In the genomic region with DNA sequence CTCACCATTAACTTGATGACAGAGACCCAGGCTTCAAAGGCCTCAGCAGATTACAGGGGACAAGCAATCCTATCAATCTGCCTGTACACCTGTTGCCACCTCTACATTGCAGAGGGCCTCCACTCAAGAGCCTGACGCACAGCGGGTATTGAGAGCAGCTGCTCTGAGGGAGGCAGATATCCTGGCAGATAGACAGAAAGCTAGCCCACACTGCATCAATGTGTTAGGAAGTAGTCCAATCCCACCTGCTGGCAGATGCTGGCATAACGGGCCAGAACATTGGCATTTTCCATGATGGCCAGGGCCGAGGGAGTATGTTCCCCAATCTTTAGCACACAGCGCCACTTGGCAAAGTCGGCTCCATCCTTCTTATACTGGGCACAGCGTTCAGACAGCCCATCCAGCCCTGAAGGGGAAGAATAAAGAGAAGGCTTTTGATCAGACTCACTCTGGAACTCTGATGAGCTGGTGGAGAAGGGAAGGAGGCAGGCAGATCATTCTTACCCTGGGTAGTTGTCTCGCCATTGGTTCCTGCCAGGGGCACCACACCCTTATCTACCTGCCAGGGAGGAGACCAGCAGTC, we compare ENCODE assay signal across 8 mouse cellular contexts. TPM values are rescaled to one million over a fixed set of nuclear protein-coding genes. Genes with fewer than 3 reads are reported as not detected.
DNase-seq lines count a peak whose midpoint lies in the region; ATAC-seq and TF ChIP-seq lines count a peak whose summit lies in the region.

No protein-coding gene starts in this region.

- TF ChIP-seq POLR2A in spleen, adult 2 months (IDR thresholded peaks at IDR 0.05; ENCODE audit: low read depth, low read length), result no peak

- ATAC-seq in forebrain, embryonic 12.5 days (ENCODE audit: low FRiP score), result no peak
- ATAC-seq in forebrain, embryonic 11.5 days (replicated peaks; ENCODE audit: low FRiP score), result no peak
- no peak for ATAC-seq in forebrain, embryonic 13.5 days
- ATAC-seq in neural tube, embryonic 13.5 days (ENCODE audit: low read depth), result no peak

- peak overlapping the region; percentile 79; the same call in 1 of the 2 replicates for H3K4me3 ChIP-seq in forebrain, embryonic 12.5 days (replicated peaks)
- H3K4me3 ChIP-seq in forebrain, embryonic 11.5 days (ENCODE audit: low read depth, low read length), result no peak overlapping the region
- no peak overlapping the region for H3K4me3 ChIP-seq in spleen, adult 2 months (ENCODE audit: extremely low read depth, insufficient read depth, insufficient read length)
- H3K4me3 ChIP-seq in forebrain, embryonic 13.5 days, result 0 out of 2 replicates have a peak overlapping the region, but pooled peaks have one; percentile 76
- no peak overlapping the region for H3K4me3 ChIP-seq in neural tube, embryonic 13.5 days

- DNase-seq in forebrain, embryonic 11.5 days (ENCODE audit: low spot score), result no peak
- no peak for DNase-seq in spleen, adult 2 months (ENCODE audit: low read depth in 1 of 2, low spot score in 2 of 2)
- DNase-seq in spleen, postnatal 36 days (ENCODE audit: low spot score in 2 of 2), result no peak
- peak; percentile 37 to 73 for DNase-seq in left cerebral cortex, postnatal 25 days (ENCODE audit: low spot score in 2 of 2)
- no peak for DNase-seq in adrenal gland, postnatal 25 days

- peak overlapping the region; percentile 78; the same call in 1 of the 2 replicates for H3K4me2 ChIP-seq in forebrain, embryonic 12.5 days
- H3K4me2 ChIP-seq in forebrain, embryonic 11.5 days (ENCODE audit: low read depth, low read length, severe bottlenecking), result no peak overlapping the region
- no peak overlapping the region for H3K4me2 ChIP-seq in forebrain, embryonic 13.5 days
- peak overlapping the region; percentile 87; the same call in 1 of the 2 replicates for H3K4me2 ChIP-seq in neural tube, embryonic 13.5 days

- H3K27ac ChIP-seq in forebrain, embryonic 12.5 days, result no peak overlapping the region
- H3K27ac ChIP-seq in forebrain, embryonic 11.5 days (ENCODE audit: low read depth, low read length), result no peak overlapping the region
- H3K27ac ChIP-seq in spleen, adult 2 months (ENCODE audit: insufficient read depth, low read length), result no peak overlapping the region
- H3K27ac ChIP-seq in forebrain, embryonic 13.5 days, result 0 out of 2 replicates have a peak overlapping the region, but pooled peaks have one; percentile 12
- H3K27ac ChIP-seq in neural tube, embryonic 13.5 days (replicated peaks), result no peak overlapping the region

- H3K9ac ChIP-seq in forebrain, embryonic 12.5 days, result 0 out of 2 replicates have a peak overlapping the region, but pooled peaks have one; percentile 89
- no peak overlapping the region; the same call in 1 of the 2 replicates for H3K9ac ChIP-seq in forebrain, embryonic 11.5 days (ENCODE audit: low read length)
- peak overlapping the region; percentile 2; the same call in 1 of the 2 replicates for H3K9ac ChIP-seq in forebrain, embryonic 13.5 days
- peak overlapping the region; percentile 93 for H3K9ac ChIP-seq in neural tube, embryonic 13.5 days

- H3K9me3 ChIP-seq in forebrain, embryonic 12.5 days, result no peaks in the 10 kb centered on the region
- no peaks in the 10 kb centered on the region for H3K9me3 ChIP-seq in forebrain, embryonic 11.5 days (ENCODE audit: control insufficient read depth, low read length)
- H3K9me3 ChIP-seq in forebrain, embryonic 13.5 days (replicated peaks), result no peaks in the 10 kb centered on the region
- H3K9me3 ChIP-seq in neural tube, embryonic 13.5 days, result no peaks in the 10 kb centered on the region

- peaks cover 40% of the 10 kb centered on the region for H3K36me3 ChIP-seq in forebrain, embryonic 12.5 days (replicated peaks)
- H3K36me3 ChIP-seq in forebrain, embryonic 11.5 days (ENCODE audit: control insufficient read depth, insufficient read depth, low read length), result peaks cover 8% of the 10 kb centered on the region; the same call in 1 of the 2 replicates
- H3K36me3 ChIP-seq in spleen, adult 2 months (ENCODE audit: control insufficient read depth, insufficient read depth, low read length), result peaks cover 16% of the 10 kb centered on the region
- H3K36me3 ChIP-seq in forebrain, embryonic 13.5 days (ENCODE audit: poor library complexity, severe bottlenecking), result peaks cover 35% of the 10 kb centered on the region
- peaks cover 32% of the 10 kb centered on the region for H3K36me3 ChIP-seq in neural tube, embryonic 13.5 days

- WGBS in forebrain, embryonic 12.5 days, result 70% methylated on average over 8 of the region's 8 CpGs
- WGBS in forebrain, embryonic 11.5 days, result 81% methylated on average over 8 of the region's 8 CpGs
- WGBS in spleen, adult 2 months, result 84% methylated on average over 8 of the region's 8 CpGs
- WGBS in forebrain, embryonic 13.5 days, result 70% methylated on average over 8 of the region's 8 CpGs
- WGBS in neural tube, embryonic 13.5 days, result 69% methylated on average over 8 of the region's 8 CpGs

- H3K4me1 ChIP-seq in forebrain, embryonic 12.5 days, result peaks cover 50% of the 10 kb centered on the region
- peaks cover 30% of the 10 kb centered on the region for H3K4me1 ChIP-seq in forebrain, embryonic 11.5 days (replicated peaks; ENCODE audit: control insufficient read depth, insufficient read depth, low read length)
- peaks cover 9% of the 10 kb centered on the region; the same call in 1 of the 2 replicates for H3K4me1 ChIP-seq in spleen, adult 2 months (ENCODE audit: control insufficient read depth, insufficient read depth, insufficient read length)
- peaks cover 50% of the 10 kb centered on the region for H3K4me1 ChIP-seq in forebrain, embryonic 13.5 days
- H3K4me1 ChIP-seq in neural tube, embryonic 13.5 days (replicated peaks), result peaks cover 54% of the 10 kb centered on the region

- H3K27me3 ChIP-seq in forebrain, embryonic 12.5 days, result no peaks in the 10 kb centered on the region
- H3K27me3 ChIP-seq in forebrain, embryonic 11.5 days (ENCODE audit: control insufficient read depth, insufficient read depth, low read length), result no peaks in the 10 kb centered on the region
- H3K27me3 ChIP-seq in spleen, adult 2 months (ENCODE audit: control insufficient read depth, insufficient read depth, low read length), result no peaks in the 10 kb centered on the region
- H3K27me3 ChIP-seq in forebrain, embryonic 13.5 days, result no peaks in the 10 kb centered on the region
- no peaks in the 10 kb centered on the region for H3K27me3 ChIP-seq in neural tube, embryonic 13.5 days

- TF ChIP-seq CTCF in spleen, adult 2 months (IDR thresholded peaks at IDR 0.05; ENCODE audit: extremely low read depth, insufficient read depth, insufficient read length, insufficient replicate concordance), result peak; percentile 1; the same call in 1 of the 2 replicates

- intact Hi-C loops in left cerebral cortex, postnatal 25 days (cut with DNase I), result loop anchor here (5.0 kb wide), 1 partner anchor 294 kb away; the partner anchor contains the start of gene Atxn2l

RNA-seq across cellular contexts. Expression of gene Fam57b, which starts 1.0 kb away (rescaled TPM):
- 16.2 and 17.6 TPM in 2 replicates for polyA plus RNA-seq in forebrain, embryonic 12.5 days (2016; fragmentation: Nextera tagmentation; extraction: Ambion mirVana)
- polyA plus RNA-seq in forebrain, embryonic 11.5 days (2014; fragmentation: Nextera tagmentation; extraction: Ambion mirVana), result 10.2 and 10.6 TPM in 2 replicates
- polyA plus RNA-seq in spleen, adult 2 months (2012; rRNA removed), result 0.30 and 0.62 TPM in 2 replicates
- 27.0 and 30.0 TPM in 2 replicates for polyA plus RNA-seq in forebrain, embryonic 13.5 days (2015; fragmentation: Nextera tagmentation; extraction: Ambion mirVana)
- 10 to 100 TPM; 84.6 to 91.9 TPM for total RNA-seq in left cerebral cortex, postnatal 25 days (2021)
- polyA plus RNA-seq in neural tube, embryonic 13.5 days (2015; fragmentation: Nextera tagmentation; extraction: Ambion mirVana), result 36.8 and 40.6 TPM in 2 replicates
- total RNA-seq in adrenal gland, postnatal 25 days (2021), result 17.2 and 17.3 TPM in 2 replicates

RNA-seq across cellular contexts. Expression of gene Ppp4c, which starts 4.1 kb away (rescaled TPM):
- 310 and 320 TPM in 2 replicates for polyA plus RNA-seq in forebrain, embryonic 12.5 days (2016; fragmentation: Nextera tagmentation; extraction: Ambion mirVana)
- polyA plus RNA-seq in forebrain, embryonic 11.5 days (2014; fragmentation: Nextera tagmentation; extraction: Ambion mirVana), result 348 and 392 TPM in 2 replicates
- polyA plus RNA-seq in spleen, adult 2 months (2012; rRNA removed), result 175 and 184 TPM in 2 replicates
- polyA plus RNA-seq in forebrain, embryonic 13.5 days (2015; fragmentation: Nextera tagmentation; extraction: Ambion mirVana), result 246 and 258 TPM in 2 replicates
- total RNA-seq in left cerebral cortex, postnatal 25 days (2021), result 10 to 100 TPM; 48.1 to 51.3 TPM
- 216 and 230 TPM in 2 replicates for polyA plus RNA-seq in neural tube, embryonic 13.5 days (2015; fragmentation: Nextera tagmentation; extraction: Ambion mirVana)
- total RNA-seq in adrenal gland, postnatal 25 days (2021), result 91.5 and 101 TPM in 2 replicates

RNA-seq across cellular contexts. Expression of gene Tbx6, which starts 15.2 kb away (rescaled TPM):
- polyA plus RNA-seq in forebrain, embryonic 12.5 days (2016; fragmentation: Nextera tagmentation; extraction: Ambion mirVana), result 0.33 and 0.56 TPM in 2 replicates
- 0.28 and 0.61 TPM in 2 replicates for polyA plus RNA-seq in forebrain, embryonic 11.5 days (2014; fragmentation: Nextera tagmentation; extraction: Ambion mirVana)
- polyA plus RNA-seq in spleen, adult 2 months (2012; rRNA removed), result 16.6 and 17.9 TPM in 2 replicates
- polyA plus RNA-seq in forebrain, embryonic 13.5 days (2015; fragmentation: Nextera tagmentation; extraction: Ambion mirVana), result 0.43 and 0.55 TPM in 2 replicates
- total RNA-seq in left cerebral cortex, postnatal 25 days (2021), result under 1 TPM in 1 of 2 experiments, not detected in 1; 0.87 TPM
- polyA plus RNA-seq in neural tube, embryonic 13.5 days (2015; fragmentation: Nextera tagmentation; extraction: Ambion mirVana), result 0.25 and 0.66 TPM in 2 replicates
- total RNA-seq in adrenal gland, postnatal 25 days (2021), result 0.67 and 1.6 TPM in 2 replicates

RNA-seq across cellular contexts. Expression of gene Ypel3, which starts 19.7 kb away (rescaled TPM):
- 91.8 and 92.7 TPM in 2 replicates for polyA plus RNA-seq in forebrain, embryonic 12.5 days (2016; fragmentation: Nextera tagmentation; extraction: Ambion mirVana)
- polyA plus RNA-seq in forebrain, embryonic 11.5 days (2014; fragmentation: Nextera tagmentation; extraction: Ambion mirVana), result 63.9 and 80.5 TPM in 2 replicates
- 393 and 605 TPM in 2 replicates for polyA plus RNA-seq in spleen, adult 2 months (2012; rRNA removed)
- 124 and 143 TPM in 2 replicates for polyA plus RNA-seq in forebrain, embryonic 13.5 days (2015; fragmentation: Nextera tagmentation; extraction: Ambion mirVana)
- 100 to 1,000 TPM; 311 to 316 TPM for total RNA-seq in left cerebral cortex, postnatal 25 days (2021)
- 204 and 215 TPM in 2 replicates for polyA plus RNA-seq in neural tube, embryonic 13.5 days (2015; fragmentation: Nextera tagmentation; extraction: Ambion mirVana)
- total RNA-seq in adrenal gland, postnatal 25 days (2021), result 122 and 181 TPM in 2 replicates

RNA-seq across cellular contexts. Expression of gene Gdpd3, which starts 30.3 kb away (rescaled TPM):
- polyA plus RNA-seq in forebrain, embryonic 12.5 days (2016; fragmentation: Nextera tagmentation; extraction: Ambion mirVana), result 1.4 and 1.5 TPM in 2 replicates
- 1.5 and 1.9 TPM in 2 replicates for polyA plus RNA-seq in forebrain, embryonic 11.5 days (2014; fragmentation: Nextera tagmentation; extraction: Ambion mirVana)
- 7.7 and 62.7 TPM in 2 replicates for polyA plus RNA-seq in spleen, adult 2 months (2012; rRNA removed)
- polyA plus RNA-seq in forebrain, embryonic 13.5 days (2015; fragmentation: Nextera tagmentation; extraction: Ambion mirVana), result 1.7 and 2.8 TPM in 2 replicates
- 1 to 10 TPM; 1.8 to 2.1 TPM for total RNA-seq in left cerebral cortex, postnatal 25 days (2021)
- polyA plus RNA-seq in neural tube, embryonic 13.5 days (2015; fragmentation: Nextera tagmentation; extraction: Ambion mirVana), result 0.56 and 1.5 TPM in 2 replicates
- total RNA-seq in adrenal gland, postnatal 25 days (2021), result 6.5 and 7.5 TPM in 2 replicates

Comparison
In these comparisons a context has a peak if more than half of its experiments do, and no peak if none do; other contexts are left out.
1. H3K4me2 ChIP-seq: peak in forebrain, embryonic 12.5 days (single experiment) and neural tube, embryonic 13.5 days (single experiment); none in forebrain, embryonic 11.5 days (single experiment) and forebrain, embryonic 13.5 days (single experiment).
2. H3K4me3 ChIP-seq: peak in forebrain, embryonic 12.5 days (single experiment) and forebrain, embryonic 13.5 days (single experiment); none in forebrain, embryonic 11.5 days (single experiment), spleen, adult 2 months (single experiment) and neural tube, embryonic 13.5 days (single experiment).
3. DNase-seq: peak in left cerebral cortex, postnatal 25 days (2 of 2); none in forebrain, embryonic 11.5 days (single experiment), spleen, adult 2 months (0 of 2), spleen, postnatal 36 days (0 of 2) and adrenal gland, postnatal 25 days (single experiment).
4. RNA of gene Tbx6, which starts 15.2 kb away (polyA plus RNA-seq): 16.6 to 17.9 TPM in spleen, adult 2 months; 0.33 to 0.56 TPM in forebrain, embryonic 12.5 days, 0.43 to 0.55 TPM in forebrain, embryonic 13.5 days, 0.28 to 0.61 TPM in forebrain, embryonic 11.5 days and 0.25 to 0.66 TPM in neural tube, embryonic 13.5 days; every median in the first group is over 10 times any median in the second.